Mouse (Mus musculus): ENCODE data around the gene Nfkbil1. TPM values are rescaled to one million over a fixed set of nuclear protein-coding genes. Genes with fewer than 3 reads are reported as not detected.
A peak's percentile ranks its signal among the peaks of the same experiment; 100 is the strongest.

Gene Nfkbil1
- total RNA-seq, 4 experiments from 2014 or later = 6.3 to 8.6 (median 8.0) TPM

DNA sequence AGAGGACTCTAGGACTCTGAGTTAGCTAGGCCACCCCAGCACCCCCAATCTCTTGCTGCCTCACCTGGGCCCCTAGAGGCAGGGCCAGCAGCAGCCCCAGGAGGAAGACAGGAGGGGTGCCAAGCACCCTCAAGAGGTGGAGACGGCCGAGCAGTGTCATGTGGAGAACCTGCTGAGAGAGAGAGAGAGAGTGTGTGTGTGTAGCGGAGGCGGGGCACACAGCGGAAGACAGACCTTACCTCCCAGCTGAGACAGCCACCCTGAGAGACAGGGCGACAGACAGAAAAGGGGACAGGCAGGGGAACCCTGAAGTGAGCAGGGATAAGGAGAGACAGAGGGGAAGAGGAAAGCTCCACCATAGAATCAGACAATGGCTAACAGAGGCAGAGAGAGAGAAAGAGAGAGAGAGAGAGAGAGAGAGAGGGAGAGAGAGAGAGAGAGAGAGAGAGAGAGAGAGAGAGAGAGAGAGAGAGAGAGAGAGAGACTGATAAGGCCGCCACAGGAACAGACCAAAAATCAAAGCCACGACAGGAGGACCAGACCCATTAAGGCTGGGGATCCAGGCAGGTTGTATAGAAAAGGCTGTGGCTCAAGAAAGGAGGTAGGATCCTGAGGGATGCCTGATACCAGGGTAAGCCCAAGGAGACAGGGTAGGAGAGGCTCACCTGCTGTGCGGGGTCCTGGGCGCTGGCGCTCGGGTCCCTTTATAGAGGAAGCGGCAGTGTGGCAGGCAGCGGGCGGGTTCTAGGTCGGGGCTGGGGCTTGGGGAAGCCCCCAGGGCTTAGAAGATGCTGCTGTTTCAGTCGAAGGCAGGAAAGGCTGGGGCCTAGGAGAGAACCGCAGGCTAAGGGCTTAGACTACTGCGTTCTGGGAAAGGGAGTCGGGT, 30.9 kb downstream of the Nfkbil1 start, which contains the start of gene Lta:
Gene Lta, minus strand, starts transcription at position 858 of the 886 bp plus-strand sequence.
- DNase-seq (ENCODE audit: low spot score in 2 of 2) = no peak

DNA sequence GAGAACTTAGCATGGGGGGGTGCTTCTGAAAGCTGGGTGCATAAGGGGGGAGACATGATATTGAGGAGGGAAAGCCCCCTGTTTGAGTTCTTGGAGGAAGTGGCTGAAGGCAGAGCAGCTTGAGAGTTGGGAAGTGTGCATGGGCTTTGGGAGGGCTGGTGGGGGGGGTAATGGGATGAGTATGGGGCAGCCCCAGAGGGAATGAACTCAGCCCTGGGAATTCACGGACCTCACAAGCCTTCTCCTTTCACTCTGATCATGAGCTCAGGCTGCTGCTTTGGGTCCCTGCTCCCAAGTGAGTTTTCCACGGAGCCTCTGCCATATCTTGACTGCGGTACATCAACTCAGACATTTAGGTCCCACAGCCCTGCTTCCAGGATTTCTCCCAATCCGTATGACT, 33.1 kb downstream of the Nfkbil1 start:
- no peak for DNase-seq (ENCODE audit: low spot score in 2 of 2)

DNA sequence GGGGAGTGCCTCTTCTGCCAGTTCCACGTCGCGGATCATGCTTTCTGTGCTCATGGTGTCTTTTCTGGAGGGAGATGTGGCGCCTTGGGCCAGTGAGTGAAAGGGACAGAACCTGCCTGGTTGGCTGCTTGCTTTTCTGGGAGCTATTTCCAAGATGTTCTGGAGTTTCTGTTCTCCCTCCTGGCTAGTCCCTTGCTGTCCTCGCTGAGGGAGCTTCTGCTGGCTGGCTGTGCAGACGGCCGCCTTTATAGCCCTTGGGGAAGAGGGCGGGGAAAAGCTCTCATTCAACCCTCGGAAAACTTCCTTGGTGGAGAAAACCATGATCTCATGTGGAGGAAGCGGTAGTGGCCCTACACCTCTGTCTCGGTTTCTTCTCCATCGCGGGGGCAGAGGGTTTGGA, 33.8 kb downstream of the Nfkbil1 start, which contains the start of gene Tnf:
Gene Tnf, minus strand, starts transcription at position 221 of the 400 bp plus-strand sequence.
- DNase-seq (ENCODE audit: low spot score in 2 of 2) = peak in 1 of 2 experiments; percentile 32

DNA sequence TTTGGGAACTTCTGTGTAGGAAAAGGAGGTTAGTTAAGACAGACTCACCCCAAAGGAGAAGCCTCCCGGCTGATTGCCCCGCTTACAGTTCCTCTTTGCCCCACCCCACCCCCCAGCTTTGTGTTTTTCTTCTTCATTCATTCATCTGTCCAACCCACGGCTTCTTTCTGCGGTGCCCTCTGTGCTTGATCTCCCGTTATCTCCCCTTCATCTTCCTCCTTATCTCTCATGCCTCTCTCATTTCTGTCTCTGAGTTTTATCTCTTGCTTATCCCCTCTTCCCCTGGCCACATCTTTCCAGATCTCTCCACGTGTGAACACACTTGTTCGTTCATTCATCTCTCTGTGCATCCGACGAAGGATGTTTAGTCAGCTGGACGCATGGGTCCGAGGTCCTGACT, 34.5 kb downstream of the Nfkbil1 start:
- DNase-seq (ENCODE audit: low spot score in 2 of 2) = no peak

DNA sequence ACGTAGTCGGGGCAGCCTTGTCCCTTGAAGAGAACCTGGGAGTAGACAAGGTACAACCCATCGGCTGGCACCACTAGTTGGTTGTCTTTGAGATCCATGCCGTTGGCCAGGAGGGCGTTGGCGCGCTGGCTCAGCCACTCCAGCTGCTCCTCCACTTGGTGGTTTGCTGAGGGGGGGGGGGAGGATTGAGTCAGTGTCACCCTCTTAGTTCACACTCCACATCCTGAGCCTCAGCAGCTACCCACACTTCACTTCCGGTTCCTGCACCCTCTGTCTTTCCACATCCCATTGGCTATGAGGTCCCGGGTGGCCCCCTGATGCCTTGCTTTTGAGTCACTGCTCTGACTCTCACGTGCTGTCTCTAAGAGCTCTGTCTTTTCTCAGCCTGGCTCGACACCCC, 35.2 kb downstream of the Nfkbil1 start:
- no peak for DNase-seq (ENCODE audit: low spot score in 2 of 2)

DNA sequence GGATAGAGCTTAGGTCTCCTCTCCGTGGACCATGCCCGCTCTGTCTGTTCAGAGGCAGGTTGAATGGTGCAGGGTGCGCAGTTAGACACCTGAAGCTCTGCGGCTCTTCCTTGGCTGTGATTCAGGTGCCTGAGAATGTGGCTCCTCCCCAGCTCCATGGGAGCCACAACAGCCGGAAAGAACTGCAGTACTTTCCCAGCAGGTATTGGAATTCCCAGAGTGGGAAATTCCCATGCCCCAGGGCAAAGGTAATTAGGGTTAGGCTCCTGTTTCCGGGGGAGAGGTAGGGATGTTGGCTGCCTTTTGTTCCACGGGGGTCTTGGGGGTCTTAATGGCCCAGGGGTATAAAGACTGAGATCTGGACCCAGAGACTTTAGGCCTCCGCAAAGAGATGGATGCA, 36.6 kb downstream of the Nfkbil1 start:
- no peak for DNase-seq (ENCODE audit: low spot score in 2 of 2)

DNA sequence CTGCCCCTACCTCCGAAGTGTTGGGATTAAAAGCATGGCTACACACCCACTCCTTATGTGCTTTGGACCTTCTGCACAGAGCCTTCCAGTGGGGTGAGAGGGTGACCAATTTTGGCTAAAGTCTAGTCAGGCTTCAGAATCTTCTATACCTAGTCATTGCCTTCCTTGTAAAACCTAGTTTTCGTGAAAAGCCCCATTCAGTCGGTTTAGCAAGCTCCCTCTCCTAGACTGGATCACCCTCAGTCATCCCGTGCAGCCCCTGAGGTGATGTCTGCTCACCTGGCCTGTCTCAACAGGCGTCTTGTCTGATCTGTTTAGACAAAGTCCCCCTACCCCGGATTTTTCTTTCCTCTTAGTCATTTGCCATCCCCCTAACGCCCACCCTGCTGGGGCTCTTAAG, 37.6 kb downstream of the Nfkbil1 start:
- DNase-seq (ENCODE audit: low spot score in 2 of 2) = no peak

DNA sequence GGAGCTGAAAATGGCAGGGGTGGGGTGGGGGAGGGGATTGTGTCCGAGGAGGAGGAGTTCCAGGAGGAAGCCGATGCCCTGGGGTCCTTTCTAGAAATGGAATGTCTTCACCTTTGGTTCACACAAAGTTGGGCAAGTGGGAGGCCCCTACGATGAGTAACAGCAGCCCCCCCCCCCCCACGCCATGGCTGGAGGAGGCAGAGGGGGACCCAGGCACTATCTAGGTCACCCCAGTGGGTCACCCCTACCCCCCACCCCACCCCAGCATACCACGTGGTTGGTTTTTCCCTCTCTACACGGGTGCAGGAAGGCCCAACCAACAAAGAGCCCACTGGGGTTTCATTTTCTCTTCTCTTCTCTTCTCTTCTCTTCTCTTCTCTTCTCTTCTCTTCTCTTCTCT, 38.5 kb downstream of the Nfkbil1 start:
- no peak for DNase-seq (ENCODE audit: low spot score in 2 of 2)

DNA sequence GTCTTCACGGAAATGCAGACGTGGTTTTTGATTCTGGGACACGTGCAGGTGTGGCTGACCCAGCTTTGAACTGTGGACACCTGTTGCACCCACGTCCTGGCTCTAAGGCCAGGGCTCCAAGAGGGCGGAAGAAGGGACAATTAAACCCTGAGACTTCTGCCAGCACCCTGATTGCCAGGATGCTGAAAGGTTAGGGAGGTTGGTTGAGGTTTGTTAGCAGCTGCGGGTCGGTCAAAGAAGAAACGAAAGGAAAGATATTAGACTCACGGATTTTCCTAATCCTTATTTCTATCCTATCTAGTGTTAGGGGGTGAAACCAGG, 39.3 kb downstream of the Nfkbil1 start:
- no peak for DNase-seq (ENCODE audit: low spot score in 2 of 2)

DNA sequence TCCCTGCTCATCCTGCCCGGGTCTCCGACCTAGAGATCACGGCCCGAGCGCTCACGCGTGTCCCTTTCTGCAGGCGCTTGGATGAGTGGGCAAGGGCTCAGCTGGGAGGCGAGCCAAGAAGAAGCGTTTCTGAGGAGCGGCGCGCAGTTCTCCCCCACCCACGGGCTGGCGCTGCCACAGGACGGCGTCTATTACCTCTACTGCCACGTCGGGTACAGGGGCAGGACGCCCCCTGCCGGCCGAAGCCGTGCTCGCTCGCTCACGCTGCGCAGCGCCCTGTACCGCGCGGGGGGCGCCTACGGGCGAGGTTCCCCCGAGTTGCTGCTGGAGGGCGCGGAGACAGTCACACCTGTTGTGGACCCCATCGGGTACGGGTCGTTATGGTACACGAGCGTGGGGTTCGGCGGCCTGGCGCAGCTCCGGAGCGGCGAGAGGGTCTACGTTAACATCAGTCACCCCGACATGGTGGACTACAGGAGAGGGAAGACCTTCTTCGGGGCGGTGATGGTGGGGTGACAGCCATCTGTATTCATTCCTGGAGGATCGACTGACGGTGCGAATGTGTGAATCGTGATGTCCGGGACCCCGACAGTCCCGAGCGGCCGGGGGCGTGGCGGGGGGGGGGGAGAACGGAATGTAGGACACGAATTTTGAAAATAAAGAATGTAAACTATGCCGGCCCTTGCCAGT, 39.8 kb downstream of the Nfkbil1 start:
- DNase-seq (ENCODE audit: low spot score in 2 of 2) = peak; percentile 57 to 73

DNA sequence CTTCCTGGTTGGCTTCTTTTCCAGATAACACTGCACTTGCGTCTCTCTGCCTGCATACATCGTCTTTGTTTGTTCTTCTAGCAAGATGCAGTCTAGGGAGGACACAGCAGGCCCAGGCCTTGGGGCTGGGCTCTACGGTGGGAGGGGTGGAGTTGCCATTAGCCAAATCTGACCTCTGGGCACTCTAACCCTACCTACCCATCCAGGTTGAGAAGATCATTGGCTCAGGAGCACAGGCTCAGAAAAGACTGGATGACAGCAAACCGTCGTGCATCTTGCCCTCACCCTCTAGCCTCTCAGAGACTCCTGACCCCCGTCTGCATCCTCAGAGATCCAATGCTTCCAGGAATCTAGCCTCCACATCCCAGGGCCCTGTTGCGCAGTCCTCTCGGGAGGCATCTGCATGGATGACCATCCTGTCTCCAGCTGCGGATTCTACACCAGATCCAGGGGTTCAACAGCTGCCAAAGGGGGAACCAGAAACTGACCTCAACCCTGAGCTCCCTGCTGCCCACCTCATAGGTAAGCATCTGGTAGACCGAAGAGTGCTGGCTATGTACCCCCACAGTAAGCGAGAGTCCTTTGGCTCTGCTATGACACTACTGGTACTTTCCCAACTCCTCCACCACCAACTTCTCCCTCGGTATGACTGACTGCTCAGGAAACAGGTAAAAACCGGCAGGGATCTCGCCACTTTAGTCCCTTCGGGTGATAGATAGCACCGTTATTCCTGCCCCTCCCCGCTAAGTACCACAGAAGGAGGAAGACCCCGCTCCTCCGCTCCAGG, 40.6 kb downstream of the Nfkbil1 start:
- no peak for DNase-seq (ENCODE audit: low spot score in 2 of 2)

DNA sequence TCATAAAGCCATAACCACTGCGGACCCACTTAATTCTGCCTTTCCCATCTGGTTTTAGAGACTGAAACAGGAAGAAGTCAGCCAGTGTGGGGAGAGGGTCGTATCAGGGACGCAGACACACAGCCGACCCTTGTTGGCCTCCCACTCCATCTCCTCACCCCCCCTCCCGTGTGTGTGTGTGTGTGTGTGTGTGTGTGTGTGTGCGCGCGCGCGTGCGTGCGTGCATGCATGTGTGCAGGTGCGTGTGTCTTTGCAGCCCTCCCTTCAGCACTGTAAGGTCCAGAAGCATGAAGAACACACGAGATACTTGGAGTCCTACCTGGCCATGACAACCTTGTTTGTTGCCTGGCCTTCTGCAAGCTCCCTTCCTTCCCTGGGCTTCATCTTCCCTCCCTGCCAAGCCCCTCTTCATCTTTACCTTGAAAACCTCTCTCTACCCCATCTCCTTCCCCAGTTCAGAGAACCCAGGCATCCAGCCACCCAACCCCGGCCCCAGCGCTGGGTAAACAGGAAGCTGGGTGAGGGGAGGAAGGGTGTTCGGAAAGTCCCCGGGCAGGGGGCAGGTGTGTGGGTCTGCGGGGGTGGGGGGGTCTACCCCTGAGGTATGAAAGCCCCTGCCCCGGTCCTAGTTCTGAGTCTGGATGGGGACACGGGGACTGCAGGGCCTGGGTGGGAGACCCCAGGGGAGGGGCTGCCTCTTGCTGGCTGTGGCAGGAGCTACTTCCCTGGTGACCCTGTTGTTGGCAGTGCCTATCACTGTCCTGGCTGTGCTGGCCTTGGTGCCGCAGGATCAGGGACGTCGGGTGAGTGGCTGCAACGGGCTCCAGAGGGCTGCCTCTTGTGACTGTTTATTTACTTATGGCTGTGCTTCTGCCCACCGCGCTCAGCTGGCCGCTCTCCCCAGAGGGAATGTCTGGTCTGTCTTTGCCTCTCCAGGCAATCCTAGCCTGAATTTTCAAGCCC, 41.4 kb downstream of the Nfkbil1 start, which contains the start of gene Ltb:
Gene Ltb, plus strand, starts transcription at position 559 of the 963 bp plus-strand sequence.
- DNase-seq (ENCODE audit: low spot score in 2 of 2) = no peak

DNA sequence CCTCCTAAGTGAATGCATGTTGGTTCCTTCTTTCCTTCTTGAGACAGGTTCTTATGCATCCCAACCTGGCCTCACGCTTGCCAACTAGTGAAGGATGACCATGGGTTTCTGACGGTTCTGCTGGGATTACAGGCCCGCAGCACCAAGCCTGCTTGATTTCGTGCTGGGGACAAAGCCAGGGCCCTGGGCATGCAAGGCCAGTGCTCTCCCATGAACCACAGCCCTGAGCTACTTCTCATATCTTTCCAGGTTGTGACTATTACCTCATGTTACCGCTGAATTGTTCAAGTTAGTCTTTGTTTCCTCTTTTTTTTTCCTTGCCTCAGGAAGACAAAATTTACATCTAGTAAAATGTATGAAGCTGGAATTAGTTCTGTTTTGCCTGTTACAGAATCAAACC, 42.7 kb downstream of the Nfkbil1 start:
- DNase-seq (ENCODE audit: low spot score in 2 of 2) = no peak

DNA sequence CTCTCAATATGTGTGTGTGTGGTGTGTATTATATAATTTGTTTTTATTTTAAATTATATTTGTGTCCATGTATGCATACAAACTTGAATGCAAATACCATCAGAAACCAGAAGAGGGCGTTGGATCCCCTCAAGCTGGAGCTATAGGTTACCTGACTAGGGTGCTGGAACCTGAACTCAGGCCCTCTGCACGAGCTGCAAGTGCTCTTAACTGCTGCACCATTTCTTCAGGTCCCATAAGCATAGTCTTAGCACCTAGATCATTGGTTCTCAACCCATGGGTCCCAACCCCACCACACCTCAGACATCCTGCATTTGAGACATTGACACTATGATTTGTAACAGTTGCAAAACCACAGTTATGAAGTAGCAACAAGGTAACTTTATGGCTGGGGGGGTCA, 43.9 kb downstream of the Nfkbil1 start:
- DNase-seq (ENCODE audit: low spot score in 2 of 2) = no peak

DNA sequence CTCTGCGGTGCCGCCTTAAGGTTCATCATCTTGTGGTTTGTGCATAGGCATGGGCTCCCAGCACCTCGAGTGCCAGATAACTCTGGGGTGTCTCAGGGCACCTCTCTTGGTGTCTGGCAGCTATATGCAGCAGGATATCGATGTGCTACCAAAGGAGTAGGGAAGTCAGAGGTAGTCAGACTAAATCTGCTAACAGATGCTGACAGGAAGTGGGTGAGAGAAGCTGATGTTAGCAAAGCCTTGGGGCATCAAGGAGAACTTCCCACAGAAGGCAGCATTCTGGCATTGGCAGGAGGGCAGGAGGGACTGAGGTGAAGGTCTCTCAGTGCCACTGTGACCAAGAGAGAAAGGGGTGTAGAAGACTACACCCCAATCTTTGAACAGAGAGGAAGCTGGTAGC, 45.5 kb downstream of the Nfkbil1 start:
- no peak for DNase-seq (ENCODE audit: low spot score in 2 of 2)

DNA sequence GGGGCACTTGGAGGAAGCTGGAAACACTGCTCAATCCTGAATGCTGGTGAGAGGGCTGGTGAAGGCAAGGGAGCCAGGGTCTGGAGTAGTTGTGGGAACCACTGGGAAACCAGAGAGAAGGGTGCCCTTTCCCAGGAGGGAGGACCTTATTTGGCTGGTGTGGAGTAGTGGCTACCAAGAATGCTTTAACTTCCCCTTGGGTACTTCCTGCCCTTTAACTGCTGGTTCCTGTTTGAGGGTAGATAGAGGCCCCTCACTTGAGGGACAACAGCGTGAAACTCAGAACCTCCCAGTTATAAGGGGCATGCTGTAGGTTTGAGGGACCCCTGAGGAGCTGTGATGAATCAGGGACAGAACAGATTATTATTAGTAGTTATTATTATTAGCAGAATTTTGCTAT, 46.4 kb downstream of the Nfkbil1 start:
- DNase-seq (ENCODE audit: low spot score in 2 of 2) = no peak

DNA sequence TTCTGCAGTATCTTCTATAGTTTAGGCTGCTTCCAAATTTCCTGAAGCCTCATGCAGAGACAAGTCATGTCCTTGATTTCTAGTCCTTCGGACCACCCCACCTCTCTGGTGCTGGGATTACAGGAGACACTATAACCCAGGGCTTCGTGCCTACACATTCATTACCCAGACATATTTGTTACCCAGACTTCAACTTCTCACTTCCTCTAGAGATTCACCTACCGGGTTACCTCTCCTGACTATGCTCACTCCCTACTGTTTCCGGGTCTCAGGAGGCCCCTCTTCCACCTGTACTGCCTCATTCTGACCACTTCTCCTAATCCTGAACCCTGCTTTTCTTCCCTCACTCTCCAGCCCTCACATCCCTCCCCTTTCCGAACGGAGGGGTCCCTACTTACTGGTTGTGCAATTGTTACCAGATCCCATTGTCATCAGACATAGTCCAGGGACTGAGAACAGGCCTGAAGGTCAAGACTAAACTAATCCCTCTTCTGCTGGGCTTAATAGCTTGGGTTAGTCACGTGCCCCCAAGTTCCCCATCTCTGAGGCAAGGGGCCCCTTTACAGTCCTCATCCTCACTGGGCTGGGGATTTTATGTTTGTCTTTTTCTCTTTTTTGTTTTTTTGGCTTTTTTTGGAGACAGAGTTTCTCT, 47.5 kb downstream of the Nfkbil1 start, which contains the start of gene Lst1:
Gene Lst1, minus strand, starts transcription at position 481 of the 652 bp plus-strand sequence.
- DNase-seq (ENCODE audit: low spot score in 2 of 2) = no peak

DNA sequence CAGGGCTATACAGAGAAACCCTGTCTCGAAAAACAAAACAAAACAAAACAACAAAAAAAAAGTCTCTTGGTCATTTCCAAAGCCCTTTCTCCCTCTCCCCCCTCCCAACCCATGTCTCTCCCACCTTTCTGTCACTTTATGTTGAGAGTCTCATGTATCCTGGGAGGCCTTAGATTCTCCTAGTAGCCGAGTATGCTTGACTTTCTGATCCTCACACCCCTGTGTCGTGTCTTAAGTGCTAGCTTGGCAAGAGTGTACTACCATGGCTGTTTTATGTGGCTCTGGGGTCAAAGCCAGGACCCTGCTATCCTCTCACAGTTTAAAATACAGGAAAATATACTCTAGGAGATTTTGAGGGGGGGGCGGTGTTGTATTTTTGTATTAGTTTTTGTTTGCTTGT, 48.2 kb downstream of the Nfkbil1 start:
- DNase-seq (ENCODE audit: low spot score in 2 of 2) = no peak

DNA sequence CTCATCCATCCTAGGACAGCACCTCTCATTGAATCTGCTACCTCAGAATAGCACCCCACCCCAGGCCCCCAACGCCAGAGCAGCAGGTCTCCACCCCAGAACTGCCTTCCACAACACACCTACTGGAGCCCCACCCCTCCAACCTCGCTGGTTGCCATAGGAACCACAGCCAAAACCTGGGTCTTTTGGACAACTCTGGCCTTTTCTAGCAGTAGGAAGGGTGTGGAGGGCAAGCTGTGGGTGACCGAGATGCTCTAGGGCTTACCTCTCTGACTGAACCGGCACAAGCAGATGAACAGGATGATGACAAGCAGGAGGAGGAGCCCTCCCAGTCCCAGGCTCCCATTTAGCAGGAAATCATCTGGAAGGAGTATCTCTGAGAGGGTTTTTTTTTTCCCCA, 48.9 kb downstream of the Nfkbil1 start:
- DNase-seq (ENCODE audit: low spot score in 2 of 2) = no peak
